Mouse (Mus musculus) olfactory bulb, adult 2 months (tissue): Measurements from ENCODE around the gene Tmem51.

ENCODE experiments used
- CTCF ChIP-seq: fragments of 200-500 bp; IDR thresholded peaks from 2 replicates; pipeline ENCODE4 v1.5.1; 2012; ENCODE audit warnings: low read depth, mild to moderate bottlenecking, low read length, moderate library complexity; ENCODE audit not compliant: insufficient read depth
- POLR2A ChIP-seq: fragments of 200-500 bp; IDR thresholded peaks from 2 replicates; pipeline ENCODE4 v1.6.1; 2012; ENCODE audit warnings: mild to moderate bottlenecking, low read depth, low read length, moderate library complexity; ENCODE audit not compliant: insufficient read depth

DNA sequence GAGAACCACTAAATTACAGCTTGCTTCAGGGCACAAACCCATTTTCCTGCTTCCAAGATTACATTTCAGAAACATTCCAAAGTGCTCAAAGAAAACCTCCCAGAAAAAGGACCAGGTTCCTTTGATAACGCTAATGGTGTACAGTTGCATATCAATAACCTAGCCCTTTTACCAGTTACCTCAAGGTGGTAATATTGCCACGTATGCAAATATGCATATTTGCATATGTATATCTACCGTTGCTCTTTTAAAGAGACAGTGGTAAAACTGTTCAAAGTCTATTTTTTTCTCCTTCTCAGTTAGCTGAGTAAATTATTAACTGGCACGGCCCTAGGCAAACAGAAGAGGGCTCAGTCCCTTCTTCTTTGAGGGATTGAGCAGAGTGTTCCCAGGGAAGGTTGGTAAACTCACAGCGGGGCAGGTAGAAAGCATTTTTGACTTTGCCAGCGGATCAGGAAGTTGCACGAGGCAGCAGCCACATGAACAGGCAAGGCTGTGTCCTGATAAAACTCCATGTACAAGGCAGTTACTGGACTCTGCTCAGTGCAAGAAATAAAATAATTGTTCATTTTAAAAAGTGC, 84.5 kb downstream of the Tmem51 start:
- TF ChIP-seq CTCF (no peak), POLR2A (no peak)
